26 mouse cellular contexts compared by ENCODE assay signal in the genomic region with DNA sequence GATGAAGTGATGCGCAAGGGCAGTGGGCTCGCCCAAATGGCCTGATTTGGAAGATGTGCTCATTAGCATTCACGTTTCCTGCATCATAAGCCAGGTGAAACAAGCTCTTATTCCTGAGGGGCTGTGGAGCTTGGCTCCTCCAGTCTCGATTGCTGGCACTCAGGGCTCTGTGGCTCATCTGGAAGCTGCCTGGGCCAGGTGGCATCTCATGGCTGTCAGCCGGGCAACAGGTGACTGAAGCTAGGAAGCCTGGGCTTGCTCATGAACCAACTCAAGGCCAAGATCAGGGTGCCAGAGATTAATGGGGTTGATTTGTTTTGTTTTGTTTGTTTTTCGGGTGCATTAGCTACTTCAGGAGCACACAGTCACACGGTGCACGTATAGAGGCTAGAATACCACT. TPM values are rescaled to one million over a fixed set of nuclear protein-coding genes. Genes with fewer than 3 reads are reported as not detected.
DNase-seq lines count a peak whose midpoint lies in the region; ATAC-seq and TF ChIP-seq lines count a peak whose summit lies in the region.
"Had no signal": no experiment of that assay in that cellular context is flagged by ENCODE, and none has a peak within 500 bp of the region (broad histone marks: within the 10 kb centered on the region; RNA-seq: fewer than 3 reads in every experiment).

No protein-coding gene starts in this region.

- in situ Hi-C loops in ES-E14 (cut with MboI; ENCODE audit: low sequenced_read_pairs in 2 of 2, unreplicated experiment in 2 of 2): no loop called here

- H3K27me3 ChIP-seq in kidney, embryonic 16.5 days (ENCODE audit: insufficient read depth, low read length): no peaks in the 10 kb centered on the region
- H3K27me3 ChIP-seq in forebrain, embryonic 16.5 days (replicated peaks; ENCODE audit: control insufficient read depth, insufficient read depth, low read length): no peaks in the 10 kb centered on the region
- H3K27me3 ChIP-seq: embryonic facial prominence, embryonic 12.5 days; forebrain, embryonic 15.5 days; heart, embryonic 15.5 days; intestine, embryonic 15.5 days had no signal

- no peak overlapping the region for H3K9ac ChIP-seq in ES-E14 (ENCODE audit: insufficient read depth, low read depth, low read length, poor library complexity, severe bottlenecking)
- no peak overlapping the region for H3K9ac ChIP-seq in kidney, embryonic 16.5 days (replicated peaks; ENCODE audit: low read length)
- no peak overlapping the region for H3K9ac ChIP-seq in forebrain, embryonic 16.5 days (replicated peaks; ENCODE audit: low read depth, low read length)
- H3K9ac ChIP-seq: embryonic facial prominence, embryonic 12.5 days; forebrain, embryonic 15.5 days; heart, embryonic 15.5 days; hindbrain, embryonic 14.5 days; intestine, embryonic 15.5 days had no signal

- H3K4me1 ChIP-seq in ES-E14 (ENCODE audit: control insufficient read depth in 2 of 2, insufficient read depth in 2 of 2, low read length in 2 of 2, poor library complexity in 1 of 2): 0 out of 4 replicates have a peak, but pooled peaks cover 0 to 2% of the 10 kb centered on the region in 2 experiments
- H3K4me1 ChIP-seq in kidney, embryonic 16.5 days (ENCODE audit: insufficient read depth, low read length): no peaks in the 10 kb centered on the region
- H3K4me1 ChIP-seq in forebrain, embryonic 16.5 days (replicated peaks; ENCODE audit: control insufficient read depth, insufficient read depth, low read length): no peaks in the 10 kb centered on the region
- H3K4me1 ChIP-seq: embryonic facial prominence, embryonic 12.5 days; forebrain, embryonic 15.5 days; heart, embryonic 15.5 days; intestine, embryonic 15.5 days had no signal

- peak; percentile 48 for DNase-seq in cerebellum, adult 9-10 months
- DNase-seq in cerebellum, postnatal 4 days (ENCODE audit: low spot score in 2 of 2): no peak
- DNase-seq in ES-E14 (ENCODE audit: low read depth, low spot score): no peak
- DNase-seq in cerebellum, adult 9-11 months: peak; percentile 39
- DNase-seq in cerebellum, postnatal 36 days: peak; percentile 20 to 22
- DNase-seq: adrenal gland, postnatal 14 days; gastrocnemius, postnatal 14 days; heart, adult 2 months; heart, postnatal 14 days; kidney, adult 18-20 months had no signal

- H3K4me2 ChIP-seq in kidney, embryonic 16.5 days (replicated peaks; ENCODE audit: low read depth, low read length): no peak overlapping the region
- H3K4me2 ChIP-seq in forebrain, embryonic 16.5 days (ENCODE audit: low read length): no peak overlapping the region
- H3K4me2 ChIP-seq: embryonic facial prominence, embryonic 12.5 days; forebrain, embryonic 15.5 days; heart, embryonic 11.5 days; heart, embryonic 15.5 days; hindbrain, embryonic 14.5 days; intestine, embryonic 15.5 days had no signal

- WGBS in kidney, embryonic 16.5 days: 89% methylated on average over 8 of the region's 8 CpGs
- 88% methylated on average over 8 of the region's 8 CpGs for WGBS in forebrain, embryonic 16.5 days

- H3K4me3 ChIP-seq in ES-E14 (ENCODE audit: insufficient read depth in 1 of 2, low read depth in 1 of 2, low read length in 2 of 2, poor library complexity in 1 of 2, severe bottlenecking in 1 of 2): no peak overlapping the region
- H3K4me3 ChIP-seq in kidney, embryonic 16.5 days (ENCODE audit: low read length): no peak overlapping the region
- H3K4me3 ChIP-seq in forebrain, embryonic 16.5 days (replicated peaks; ENCODE audit: low read length): no peak overlapping the region
- H3K4me3 ChIP-seq: embryonic facial prominence, embryonic 12.5 days; forebrain, embryonic 15.5 days; heart, adult 2 months; heart, embryonic 15.5 days; intestine, embryonic 15.5 days had no signal

- H3K36me3 ChIP-seq in ES-E14 (ENCODE audit: control insufficient read depth, insufficient read depth, low read length, poor library complexity, severe bottlenecking): peaks cover 10% of the 10 kb centered on the region; the same call in 1 of the 2 replicates
- H3K36me3 ChIP-seq in kidney, embryonic 16.5 days (ENCODE audit: insufficient read depth, low read length): peaks cover 38% of the 10 kb centered on the region
- peaks cover 24% of the 10 kb centered on the region for H3K36me3 ChIP-seq in forebrain, embryonic 16.5 days (ENCODE audit: control insufficient read depth, insufficient read depth)

- peak overlapping the region; percentile 32; the same call in 1 of the 2 replicates for H3K27ac ChIP-seq in ES-E14 (ENCODE audit: insufficient read depth, low read depth, low read length, poor library complexity, severe bottlenecking)
- no peak overlapping the region for H3K27ac ChIP-seq in kidney, embryonic 16.5 days (ENCODE audit: low read length)
- H3K27ac ChIP-seq in forebrain, embryonic 16.5 days (ENCODE audit: low read length): no peak overlapping the region
- H3K27ac ChIP-seq: embryonic facial prominence, embryonic 12.5 days; forebrain, embryonic 15.5 days; heart, adult 2 months; heart, embryonic 15.5 days; hindbrain, embryonic 14.5 days; intestine, embryonic 15.5 days had no signal

- H3K9me3 ChIP-seq in ES-E14 (ENCODE audit: control insufficient read depth, insufficient read depth, low read depth, low read length): no peaks in the 10 kb centered on the region
- no peaks in the 10 kb centered on the region; the same call in 1 of the 2 replicates for H3K9me3 ChIP-seq in kidney, embryonic 16.5 days (ENCODE audit: low read length)
- no peaks in the 10 kb centered on the region for H3K9me3 ChIP-seq in forebrain, embryonic 16.5 days (ENCODE audit: control insufficient read depth, low read length)
- H3K9me3 ChIP-seq: embryonic facial prominence, embryonic 12.5 days; forebrain, embryonic 15.5 days; heart, embryonic 15.5 days; intestine, embryonic 15.5 days had no signal

- no peak for ATAC-seq in kidney, embryonic 16.5 days (ENCODE audit: low FRiP score, low TSS enrichment)
- ATAC-seq in forebrain, embryonic 16.5 days: no peak
- ATAC-seq: forebrain, embryonic 15.5 days had no signal

TF ChIP-seq in ES-E14, 5 proteins besides CTCF, POLR2A, EP300 and RAD21:
- TF ChIP-seq ZC3H11A (IDR thresholded peaks at IDR 0.05; ENCODE audit: borderline replicate concordance, low read depth, low read length) (no peak), ZNF384 (IDR thresholded peaks at IDR 0.05; ENCODE audit: low read depth, low read length) (no peak), HCFC1 (IDR thresholded peaks at IDR 0.05; ENCODE audit: borderline replicate concordance, insufficient read depth, low read length) (no peak), CHD2 (IDR thresholded peaks at IDR 0.05; ENCODE audit: low read depth, low read length) (no peak), MAFK (IDR thresholded peaks at IDR 0.05; ENCODE audit: insufficient read depth, low read depth, low read length) (no peak)

RNA-seq across cellular contexts. Expression of gene Selenos, which starts 13.2 kb away (rescaled TPM):
- total RNA-seq in ES-E14 (2012; rRNA removed): 79.0 and 82.1 TPM in 2 replicates
- 111 and 125 TPM in 2 replicates for polyA plus RNA-seq in kidney, embryonic 16.5 days (2015; fragmentation: Nextera tagmentation; extraction: Ambion mirVana)
- 80.3 and 85.4 TPM in 2 replicates for polyA plus RNA-seq in forebrain, embryonic 16.5 days (2015; fragmentation: Nextera tagmentation; extraction: Ambion mirVana)

RNA-seq across cellular contexts. Expression of gene Chsy1, which starts 16.7 kb away (rescaled TPM):
- total RNA-seq in ES-E14 (2012; rRNA removed): 25.6 and 30.8 TPM in 2 replicates
- polyA plus RNA-seq in kidney, embryonic 16.5 days (2015; fragmentation: Nextera tagmentation; extraction: Ambion mirVana): 13.4 and 13.9 TPM in 2 replicates
- 11.4 and 12.6 TPM in 2 replicates for polyA plus RNA-seq in forebrain, embryonic 16.5 days (2015; fragmentation: Nextera tagmentation; extraction: Ambion mirVana)

RNA-seq across cellular contexts. Expression of gene Snrpa1, which starts 33.9 kb away (rescaled TPM):
- total RNA-seq in ES-E14 (2012; rRNA removed): 151 and 168 TPM in 2 replicates
- polyA plus RNA-seq in kidney, embryonic 16.5 days (2015; fragmentation: Nextera tagmentation; extraction: Ambion mirVana): 159 and 167 TPM in 2 replicates
- polyA plus RNA-seq in forebrain, embryonic 16.5 days (2015; fragmentation: Nextera tagmentation; extraction: Ambion mirVana): 147 and 154 TPM in 2 replicates

RNA-seq across cellular contexts. Expression of gene Gm45213, which starts 49.3 kb away (rescaled TPM):
- not detected in 2 replicates for total RNA-seq in ES-E14 (2012; rRNA removed)
- not detected in 2 replicates for polyA plus RNA-seq in kidney, embryonic 16.5 days (2015; fragmentation: Nextera tagmentation; extraction: Ambion mirVana)
- polyA plus RNA-seq in forebrain, embryonic 16.5 days (2015; fragmentation: Nextera tagmentation; extraction: Ambion mirVana): not detected in 2 replicates
- total RNA-seq: adrenal gland, adult 18-20 months; adrenal gland, postnatal 14 days; common myeloid progenitor, adult 5-6 weeks; gastrocnemius, postnatal 14 days; heart, adult 2 months; heart, postnatal 14 days; hematopoietic stem cell, adult 5-6 weeks; MEL had no signal
- polyA plus RNA-seq: embryonic facial prominence, embryonic 12.5 days; forebrain, embryonic 11.5 days; forebrain, embryonic 15.5 days; frontal cortex, adult 2 months; gonadal fat pad, adult 2 months; heart, adult 2 months; heart, embryonic 11.5 days; heart, embryonic 15.5 days; hindbrain, embryonic 14.5 days; intestine, embryonic 15.5 days; kidney, embryonic 14.5 days had no signal

Comparison
In these comparisons a context has a peak if more than half of its experiments do, and no peak if none do; other contexts are left out.
1. DNase-seq: peak in cerebellum, adult 9-10 months (single experiment), cerebellum, adult 9-11 months (single experiment) and cerebellum, postnatal 36 days (2 of 2); none in cerebellum, postnatal 4 days (0 of 2) and ES-E14 (single experiment).